Mouse (Mus musculus): ENCODE results near the gene Grin1.

DNA sequence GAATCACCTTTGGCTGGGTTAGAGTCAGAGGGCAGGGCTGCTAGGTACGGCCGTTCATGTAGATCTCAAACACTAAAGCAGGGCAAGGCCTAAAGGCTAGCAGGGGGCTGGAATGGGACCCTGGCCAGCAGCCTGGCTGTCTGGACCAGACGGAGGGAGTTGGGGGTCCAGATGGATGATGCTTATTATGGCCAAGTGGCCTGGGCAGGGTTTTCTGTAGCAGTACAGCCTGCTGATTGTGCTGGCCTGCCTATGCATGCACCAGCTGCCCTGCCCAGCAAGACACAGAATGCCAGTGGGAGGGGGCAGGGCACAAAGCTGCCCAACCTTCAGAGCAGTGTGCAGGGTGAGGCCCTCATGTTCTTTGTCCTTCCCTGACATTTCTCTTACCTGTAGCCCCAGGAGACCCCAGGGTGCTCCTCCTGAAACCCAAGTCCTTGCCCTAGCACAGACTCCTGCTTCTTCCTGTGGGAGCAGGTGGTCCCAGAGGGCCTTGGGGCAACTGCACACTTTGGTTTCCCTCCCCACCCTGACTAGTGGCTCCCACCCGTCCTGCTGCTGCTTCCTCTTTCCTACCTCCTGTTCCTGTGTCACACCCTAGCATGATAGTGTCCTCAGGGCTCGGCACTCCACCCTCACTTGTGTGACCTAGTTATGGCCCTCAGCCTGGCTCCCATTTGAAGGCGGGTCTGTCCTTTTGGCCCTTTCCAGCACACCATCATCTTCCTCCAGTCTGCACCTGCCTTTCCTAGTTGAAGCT, 52.9 kb downstream of the Grin1 start:
- TF ChIP-seq GATA1 (IDR thresholded peaks at IDR 0.05; ENCODE audit: low read length) (no peak), TAL1 (IDR thresholded peaks at IDR 0.05; ENCODE audit: low read length) (no peak)

Data from erythroblast, embryonic 14.5 days (primary cell).